In the genomic region with DNA sequence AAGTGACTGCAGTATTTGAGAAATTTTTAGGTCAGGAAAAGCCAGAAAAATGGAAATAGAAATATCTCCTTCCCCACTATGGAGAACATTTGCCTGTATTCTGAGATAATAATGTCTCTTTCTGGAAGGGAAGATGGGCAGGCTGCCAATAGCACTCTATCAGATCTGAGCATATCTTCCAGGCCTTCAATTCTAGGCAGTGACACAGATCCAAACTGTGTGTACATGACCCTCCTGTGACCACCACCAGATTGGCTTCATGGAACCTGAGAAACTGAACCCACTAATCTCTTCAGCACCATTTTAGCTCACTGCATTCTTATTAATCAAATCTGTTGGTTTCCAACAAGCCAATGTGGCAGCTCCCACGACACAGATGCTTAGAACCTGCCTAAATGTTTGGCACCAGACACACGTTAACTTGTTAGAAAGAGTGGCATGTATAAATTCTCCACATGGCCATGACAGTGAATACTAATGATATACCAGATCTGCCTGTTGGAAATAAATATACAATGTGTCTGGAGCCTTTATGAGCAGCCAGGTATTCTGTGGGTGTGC, we compare ENCODE assay signal across 17 mouse cellular contexts. TPM values are rescaled to one million over a fixed set of nuclear protein-coding genes. Genes with fewer than 3 reads are reported as not detected.
DNase-seq lines count a peak whose midpoint lies in the region; ATAC-seq and TF ChIP-seq lines count a peak whose summit lies in the region.
"Had no signal": no experiment of that assay in that cellular context is flagged by ENCODE, and none has a peak within 500 bp of the region (broad histone marks: within the 10 kb centered on the region; RNA-seq: fewer than 3 reads in every experiment).

No protein-coding gene starts in this region.

- WGBS in hindbrain, postnatal 0 days = 56% methylated on average over 2 of the region's 2 CpGs
- WGBS in hindbrain, embryonic 10.5 days = 77% methylated on average over 2 of the region's 2 CpGs
- WGBS in kidney, embryonic 14.5 days = 84% methylated on average over 2 of the region's 2 CpGs

- H3K4me1 ChIP-seq in hindbrain, postnatal 0 days (ENCODE audit: insufficient read depth, low read length) = no peaks in the 10 kb centered on the region
- no peaks in the 10 kb centered on the region for H3K4me1 ChIP-seq in hindbrain, embryonic 10.5 days (replicated peaks)
- no peaks in the 10 kb centered on the region for H3K4me1 ChIP-seq in kidney, embryonic 14.5 days (ENCODE audit: control insufficient read depth, insufficient read depth, low read length)
- H3K4me1 ChIP-seq: limb, embryonic 13.5 days; lung, embryonic 15.5 days had no signal

- no peaks in the 10 kb centered on the region for H3K36me3 ChIP-seq in hindbrain, postnatal 0 days (ENCODE audit: insufficient read depth, low read length)
- H3K36me3 ChIP-seq in hindbrain, embryonic 10.5 days = no peaks in the 10 kb centered on the region
- no peaks in the 10 kb centered on the region for H3K36me3 ChIP-seq in kidney, embryonic 14.5 days (ENCODE audit: control insufficient read depth, insufficient read depth, low read length)
- H3K36me3 ChIP-seq: limb, embryonic 13.5 days; lung, embryonic 15.5 days had no signal

- H3K27me3 ChIP-seq in hindbrain, postnatal 0 days (ENCODE audit: insufficient read depth, low read length) = no peaks in the 10 kb centered on the region
- no peaks in the 10 kb centered on the region for H3K27me3 ChIP-seq in hindbrain, embryonic 10.5 days (ENCODE audit: insufficient read depth, poor library complexity, severe bottlenecking)
- H3K27me3 ChIP-seq in kidney, embryonic 14.5 days (ENCODE audit: control insufficient read depth, insufficient read depth, low read length) = no peaks in the 10 kb centered on the region
- H3K27me3 ChIP-seq: CH12.LX; limb, embryonic 13.5 days; lung, embryonic 15.5 days had no signal

- H3K4me2 ChIP-seq in hindbrain, postnatal 0 days (ENCODE audit: low read depth, low read length) = no peak overlapping the region
- no peak overlapping the region for H3K4me2 ChIP-seq in kidney, embryonic 14.5 days (replicated peaks; ENCODE audit: low read depth, low read length)
- H3K4me2 ChIP-seq: limb, embryonic 13.5 days; lung, embryonic 15.5 days had no signal

- no peak overlapping the region for H3K9ac ChIP-seq in hindbrain, postnatal 0 days (replicated peaks; ENCODE audit: low read length)
- H3K9ac ChIP-seq in kidney, embryonic 14.5 days (ENCODE audit: low read depth, low read length) = no peak overlapping the region
- H3K9ac ChIP-seq: limb, embryonic 13.5 days; lung, embryonic 15.5 days had no signal

- peak; percentile 5 for DNase-seq in hindbrain, postnatal 0 days (ENCODE audit: low spot score)
- no peak for DNase-seq in hindbrain, embryonic 10.5 days (ENCODE audit: low spot score)
- DNase-seq in frontal cortex, adult 2 months (ENCODE audit: extremely low spot score in 1 of 2, low spot score in 1 of 2) = peak; percentile 41 to 57
- DNase-seq in layer of hippocampus, postnatal 14 days (ENCODE audit: low spot score in 2 of 2) = peak; percentile 65 to 90
- peak; percentile 22 for DNase-seq in right cerebral cortex, postnatal 14 days
- no peak for DNase-seq in lung, postnatal 36 days
- no peak for DNase-seq in thymus, postnatal 0 days (ENCODE audit: low spot score)
- DNase-seq: heart, adult 18-20 months; kidney, adult 8-10 months; thymus, postnatal 25 days had no signal

- ATAC-seq in hindbrain, postnatal 0 days = no peak
- ATAC-seq in kidney, embryonic 14.5 days (ENCODE audit: low FRiP score, low TSS enrichment) = no peak

- no peak overlapping the region for H3K27ac ChIP-seq in hindbrain, postnatal 0 days
- no peak overlapping the region for H3K27ac ChIP-seq in hindbrain, embryonic 10.5 days
- H3K27ac ChIP-seq in kidney, embryonic 14.5 days (ENCODE audit: low read depth, low read length) = no peak overlapping the region
- H3K27ac ChIP-seq: limb, embryonic 13.5 days; lung, embryonic 15.5 days had no signal

- no peak overlapping the region for H3K4me3 ChIP-seq in hindbrain, postnatal 0 days (ENCODE audit: low read length)
- no peak overlapping the region for H3K4me3 ChIP-seq in hindbrain, embryonic 10.5 days
- no peak overlapping the region for H3K4me3 ChIP-seq in kidney, embryonic 14.5 days (ENCODE audit: low read length)
- H3K4me3 ChIP-seq: erythroblast, embryonic 14.5 days; limb, embryonic 13.5 days; lung, embryonic 15.5 days had no signal

- no peaks in the 10 kb centered on the region for H3K9me3 ChIP-seq in hindbrain, postnatal 0 days (ENCODE audit: low read length)
- no peaks in the 10 kb centered on the region for H3K9me3 ChIP-seq in hindbrain, embryonic 10.5 days
- H3K9me3 ChIP-seq in kidney, embryonic 14.5 days (ENCODE audit: control insufficient read depth, low read length) = no peaks in the 10 kb centered on the region
- H3K9me3 ChIP-seq: limb, embryonic 13.5 days; lung, embryonic 15.5 days had no signal

- TF ChIP-seq CTCF in hindbrain, postnatal 0 days (IDR thresholded peaks at IDR 0.05; ENCODE audit: low read depth) = no peak

RNA-seq across cellular contexts. Expression of a gene that starts 12.5 kb away (rescaled TPM):
- total RNA-seq in hindbrain, postnatal 0 days (2014; rRNA removed) = not detected in 2 replicates
- polyA plus RNA-seq in hindbrain, postnatal 0 days (2015; fragmentation: Nextera tagmentation; extraction: Ambion mirVana) = not detected in 2 replicates
- polyA plus RNA-seq in hindbrain, embryonic 10.5 days (2016; fragmentation: Nextera tagmentation; extraction: Ambion mirVana) = not detected in 2 replicates
- not detected in 2 replicates for polyA plus RNA-seq in frontal cortex, adult 2 months (2012; rRNA removed)
- not detected for total RNA-seq in layer of hippocampus, postnatal 14 days (2021)
- polyA plus RNA-seq in kidney, embryonic 14.5 days (2014; fragmentation: Nextera tagmentation; extraction: Ambion mirVana) = not detected in 2 replicates
- not detected in 2 replicates for polyA plus RNA-seq in thymus, postnatal 0 days (2015; fragmentation: Nextera tagmentation; extraction: Ambion mirVana)
- total RNA-seq: CH12.LX; heart, adult 18-20 months; hematopoietic stem cell, adult 5-6 weeks had no signal
- polyA plus RNA-seq: cortical plate, adult 2 months; erythroblast, embryonic 14.5 days; limb, embryonic 13.5 days; lung, embryonic 15.5 days had no signal

RNA-seq across cellular contexts. Expression of a gene that starts 38.8 kb away (rescaled TPM):
- total RNA-seq in hindbrain, postnatal 0 days (2014; rRNA removed) = not detected in 2 replicates
- not detected in 2 replicates for polyA plus RNA-seq in hindbrain, postnatal 0 days (2015; fragmentation: Nextera tagmentation; extraction: Ambion mirVana)
- not detected in 2 replicates for polyA plus RNA-seq in hindbrain, embryonic 10.5 days (2016; fragmentation: Nextera tagmentation; extraction: Ambion mirVana)
- polyA plus RNA-seq in frontal cortex, adult 2 months (2012; rRNA removed) = not detected in 2 replicates
- not detected for total RNA-seq in layer of hippocampus, postnatal 14 days (2021)
- polyA plus RNA-seq in kidney, embryonic 14.5 days (2014; fragmentation: Nextera tagmentation; extraction: Ambion mirVana) = not detected in 2 replicates
- not detected in 2 replicates for polyA plus RNA-seq in thymus, postnatal 0 days (2015; fragmentation: Nextera tagmentation; extraction: Ambion mirVana)
- total RNA-seq: CH12.LX; heart, adult 18-20 months; hematopoietic stem cell, adult 5-6 weeks had no signal
- polyA plus RNA-seq: erythroblast, embryonic 14.5 days; limb, embryonic 13.5 days; lung, embryonic 15.5 days had no signal

RNA-seq across cellular contexts. Expression of a gene that starts 42.7 kb away (rescaled TPM):
- not detected in 2 replicates for total RNA-seq in hindbrain, postnatal 0 days (2014; rRNA removed)
- not detected in 2 replicates for polyA plus RNA-seq in hindbrain, postnatal 0 days (2015; fragmentation: Nextera tagmentation; extraction: Ambion mirVana)
- not detected in 2 replicates for polyA plus RNA-seq in hindbrain, embryonic 10.5 days (2016; fragmentation: Nextera tagmentation; extraction: Ambion mirVana)
- not detected in 2 replicates for polyA plus RNA-seq in frontal cortex, adult 2 months (2012; rRNA removed)
- not detected for total RNA-seq in layer of hippocampus, postnatal 14 days (2021)
- not detected in 2 replicates for polyA plus RNA-seq in kidney, embryonic 14.5 days (2014; fragmentation: Nextera tagmentation; extraction: Ambion mirVana)
- polyA plus RNA-seq in thymus, postnatal 0 days (2015; fragmentation: Nextera tagmentation; extraction: Ambion mirVana) = not detected in 2 replicates
- total RNA-seq: CH12.LX; heart, adult 18-20 months; hematopoietic stem cell, adult 5-6 weeks had no signal
- polyA plus RNA-seq: cortical plate, adult 2 months; erythroblast, embryonic 14.5 days; limb, embryonic 13.5 days; lung, embryonic 15.5 days had no signal

RNA-seq across cellular contexts. Expression of a gene that starts 49.6 kb away (rescaled TPM):
- not detected in 2 replicates for total RNA-seq in hindbrain, postnatal 0 days (2014; rRNA removed)
- not detected in 2 replicates for polyA plus RNA-seq in hindbrain, postnatal 0 days (2015; fragmentation: Nextera tagmentation; extraction: Ambion mirVana)
- polyA plus RNA-seq in hindbrain, embryonic 10.5 days (2016; fragmentation: Nextera tagmentation; extraction: Ambion mirVana) = not detected in 2 replicates
- polyA plus RNA-seq in frontal cortex, adult 2 months (2012; rRNA removed) = not detected in 2 replicates
- total RNA-seq in layer of hippocampus, postnatal 14 days (2021) = not detected
- not detected in 2 replicates for polyA plus RNA-seq in kidney, embryonic 14.5 days (2014; fragmentation: Nextera tagmentation; extraction: Ambion mirVana)
- not detected in 2 replicates for polyA plus RNA-seq in thymus, postnatal 0 days (2015; fragmentation: Nextera tagmentation; extraction: Ambion mirVana)
- total RNA-seq: CH12.LX; heart, adult 18-20 months; hematopoietic stem cell, adult 5-6 weeks had no signal
- polyA plus RNA-seq: erythroblast, embryonic 14.5 days; limb, embryonic 13.5 days; lung, embryonic 15.5 days had no signal

RNA-seq across cellular contexts. Expression of a gene that starts 53.2 kb away (rescaled TPM):
- total RNA-seq in hindbrain, postnatal 0 days (2014; rRNA removed) = not detected in 2 replicates
- not detected in 2 replicates for polyA plus RNA-seq in hindbrain, postnatal 0 days (2015; fragmentation: Nextera tagmentation; extraction: Ambion mirVana)
- not detected in 2 replicates for polyA plus RNA-seq in hindbrain, embryonic 10.5 days (2016; fragmentation: Nextera tagmentation; extraction: Ambion mirVana)
- not detected in 2 replicates for polyA plus RNA-seq in frontal cortex, adult 2 months (2012; rRNA removed)
- not detected for total RNA-seq in layer of hippocampus, postnatal 14 days (2021)
- not detected in 2 replicates for polyA plus RNA-seq in kidney, embryonic 14.5 days (2014; fragmentation: Nextera tagmentation; extraction: Ambion mirVana)
- not detected in 2 replicates for polyA plus RNA-seq in thymus, postnatal 0 days (2015; fragmentation: Nextera tagmentation; extraction: Ambion mirVana)
- total RNA-seq: CH12.LX; heart, adult 18-20 months; hematopoietic stem cell, adult 5-6 weeks had no signal
- polyA plus RNA-seq: cortical plate, adult 2 months; erythroblast, embryonic 14.5 days; limb, embryonic 13.5 days; lung, embryonic 15.5 days had no signal

Comparison
In these comparisons a context has a peak if more than half of its experiments do, and no peak if none do; other contexts are left out.
1. DNase-seq: peak in hindbrain, postnatal 0 days (single experiment), frontal cortex, adult 2 months (2 of 2), layer of hippocampus, postnatal 14 days (2 of 2) and right cerebral cortex, postnatal 14 days (single experiment); none in hindbrain, embryonic 10.5 days (single experiment), lung, postnatal 36 days (single experiment) and thymus, postnatal 0 days (single experiment).